Mouse (Mus musculus) heart, postnatal 0 days (tissue): ENCODE measurements around the gene Mvb12b. TPM values are rescaled to one million over a fixed set of nuclear protein-coding genes. Genes with fewer than 3 reads are reported as not detected.

Experiments used
- ATAC-seq: fragments of 200-750 bp; cut with Nextera tagmentation; 2 replicates; pipeline ENCODE4 v1.8.0; 2017; ENCODE audit warnings: low read depth, moderate number of reproducible peaks, moderate library complexity; ENCODE audit not compliant: insufficient read depth
- DNase-seq: peaks from one replicate; pipeline ENCODE4 v3.0.0-alpha.2; 2016; ENCODE audit warnings: low spot score
- H3K27ac ChIP-seq: fragments of 300-500 bp; sonication (generic); 2 replicates; pipeline ENCODE4 v1.5.1; 2014; ENCODE audit warnings: low read depth, mild to moderate bottlenecking
- H3K27me3 ChIP-seq: fragments of 300-500 bp; sonication (generic); 2 replicates; pipeline ENCODE4 v1.6.1; 2014; ENCODE audit warnings: low read length, mixed read lengths; ENCODE audit not compliant: control insufficient read depth, insufficient read depth
- H3K36me3 ChIP-seq: fragments of 300-500 bp; sonication (generic); replicated peaks from 2 replicates; pipeline ENCODE4 v1.6.1; 2014; ENCODE audit warnings: low read length, mixed read lengths; ENCODE audit not compliant: control insufficient read depth, insufficient read depth
- H3K4me1 ChIP-seq: fragments of 300-500 bp; sonication (generic); 2 replicates; pipeline ENCODE4 v1.6.1; 2014; ENCODE audit warnings: antibody characterized with exemption; ENCODE audit not compliant: control insufficient read depth, insufficient read depth
- H3K4me2 ChIP-seq: fragments of 300-500 bp; sonication (generic); 2 replicates; pipeline ENCODE4 v1.6.1; 2014; ENCODE audit warnings: low read depth, mild to moderate bottlenecking, low read length, moderate library complexity
- H3K4me3 ChIP-seq: fragments of 300-500 bp; sonication (generic); 2 replicates; pipeline ENCODE4 v1.5.1; 2014; ENCODE audit warnings: low read depth, low read length
- H3K9ac ChIP-seq: fragments of 300-500 bp; sonication (generic); replicated peaks from 2 replicates; pipeline ENCODE4 v1.6.1; 2014; ENCODE audit warnings: low read depth, low read length, mixed read lengths
- H3K9me3 ChIP-seq: fragments of 300-500 bp; sonication (generic); replicated peaks from 2 replicates; pipeline ENCODE4 v1.6.1; 2016; ENCODE audit warnings: low read length; ENCODE audit not compliant: control insufficient read depth
- CTCF ChIP-seq: IDR thresholded peaks from 2 replicates; pipeline ENCODE4 v1.5.1; 2016; ENCODE audit warnings: antibody characterized with exemption, control low read depth, low read depth
- EP300 ChIP-seq: IDR thresholded peaks from 2 replicates; pipeline ENCODE4 v1.6.1; 2016; ENCODE audit warnings: antibody characterized with exemption, low read depth
- WGBS: fragments of 180-500 bp; shearing (Covaris S2); extraction: QIAGEN DNeasy Blood & Tissue Kit; methylation state at CpG from one replicate; pipeline ENCODE4 v1.1.7; 2014; 5-methylcytosine and 5-hydroxymethylcytosine counted together
- polyA plus RNA-seq: library from polyadenylated mRNA; unstranded; fragments of >200 nt; fragmentation: Nextera tagmentation; extraction: Ambion mirVana; gene quantifications from 2 replicates; pipeline ENCODE4 v1.2.1, GENCODE M21; 2015
- total RNA-seq: library from RNA; depleted of rRNA; stranded (reverse); fragments of >200 nt; gene quantifications from 2 replicates; pipeline ENCODE4 v1.2.3, GENCODE M21; 2014; ENCODE audit warnings: low replicate concordance

Gene Mvb12b
- total and polyA plus RNA-seq, 2 experiments from 2014 or later: 8.7 to 38.7 TPM

GRCm38 (mm10) chr2:33843642-33844041, 44.1 kb downstream of the Mvb12b start:
- peaks cover under 1% of the 10 kb centered on the region; the same call in 1 of the 2 replicates for H3K36me3 ChIP-seq
- no peak overlapping the region for H3K9ac ChIP-seq
- ATAC-seq (peak; percentile 39; the same call in 1 of the 2 replicates), DNase-seq (no peak)
- 26% methylated on average over 2 of the region's 2 CpGs for WGBS
- H3K27ac ChIP-seq: no peak overlapping the region
- H3K9me3 ChIP-seq: no peaks in the 10 kb centered on the region
- no peak overlapping the region for H3K4me2 ChIP-seq
- no peak overlapping the region for H3K4me3 ChIP-seq
- no peaks in the 10 kb centered on the region for H3K27me3 ChIP-seq
- H3K4me1 ChIP-seq: peaks cover 19% of the 10 kb centered on the region
- TF ChIP-seq CTCF (no peak), EP300 (no peak)

GRCm38 (mm10) chr2:33842983-33843577, 44.7 kb downstream of the Mvb12b start:
- H3K27ac ChIP-seq: no peak overlapping the region
- no peaks in the 10 kb centered on the region for H3K9me3 ChIP-seq

GRCm38 (mm10) chr2:33841980-33842379, 45.8 kb downstream of the Mvb12b start:
- 84% methylated on average over 4 of the region's 4 CpGs for WGBS
- Histone ChIP-seq H3K36me3 (peaks cover 4% of the 10 kb centered on the region; the same call in 1 of the 2 replicates), H3K9me3 (no peaks in the 10 kb centered on the region), H3K4me3 (no peak overlapping the region), H3K9ac (no peak overlapping the region), H3K27ac (no peak overlapping the region), H3K4me2 (no peak overlapping the region), H3K4me1 (peaks cover 16% of the 10 kb centered on the region), H3K27me3 (no peaks in the 10 kb centered on the region)
- DNase-seq (no peak), ATAC-seq (no peak)
- TF ChIP-seq EP300 (no peak), CTCF (no peak)

More at GRCm38 (mm10) chr2:33842983-33843577, 44.7 kb downstream of the Mvb12b start:
- DNase-seq (no peak), ATAC-seq (peak; percentile 60; the same call in 1 of the 2 replicates)
- 61% methylated on average over 2 of the region's 2 CpGs for WGBS
- H3K4me3 ChIP-seq: no peak overlapping the region
- no peaks in the 10 kb centered on the region for H3K27me3 ChIP-seq
- H3K9ac ChIP-seq: no peak overlapping the region
- TF ChIP-seq CTCF (no peak), EP300 (no peak)
- H3K36me3 ChIP-seq: peaks cover 4% of the 10 kb centered on the region; the same call in 1 of the 2 replicates
- H3K4me1 ChIP-seq: peaks cover 16% of the 10 kb centered on the region
- H3K4me2 ChIP-seq: no peak overlapping the region

GRCm38 (mm10) chr2:33840483-33840882, 47.3 kb downstream of the Mvb12b start:
- Histone ChIP-seq H3K9me3 (no peaks in the 10 kb centered on the region), H3K4me2 (no peak overlapping the region), H3K27me3 (no peaks in the 10 kb centered on the region), H3K36me3 (peaks cover 4% of the 10 kb centered on the region; the same call in 1 of the 2 replicates), H3K4me3 (no peak overlapping the region), H3K9ac (no peak overlapping the region), H3K27ac (no peak overlapping the region), H3K4me1 (peaks cover 16% of the 10 kb centered on the region)
- ATAC-seq: no peak
- 82% methylated on average over 3 of the region's 3 CpGs for WGBS
- TF ChIP-seq CTCF: no peak
- no peak for TF ChIP-seq EP300
- no peak for DNase-seq

GRCm38 (mm10) chr2:33839252-33839651, 48.5 kb downstream of the Mvb12b start:
- no peak overlapping the region for H3K4me3 ChIP-seq
- peaks cover 4% of the 10 kb centered on the region; the same call in 1 of the 2 replicates for H3K36me3 ChIP-seq
- H3K27ac ChIP-seq: no peak overlapping the region
- H3K4me1 ChIP-seq: peaks cover 15% of the 10 kb centered on the region
- no peaks in the 10 kb centered on the region for H3K27me3 ChIP-seq
- H3K4me2 ChIP-seq: no peak overlapping the region
- H3K9me3 ChIP-seq: no peaks in the 10 kb centered on the region
- no peak overlapping the region for H3K9ac ChIP-seq
- no peak for TF ChIP-seq EP300
- TF ChIP-seq CTCF: no peak
- DNase-seq (no peak), ATAC-seq (no peak)

- no peak for DNase-seq
- TF ChIP-seq CTCF: no peak
- TF ChIP-seq EP300: no peak
- H3K27me3 ChIP-seq: no peaks in the 10 kb centered on the region
These were observed 50.4 kb downstream of the Mvb12b start for GRCm38 (mm10) chr2:33837297-33837696.

More at GRCm38 (mm10) chr2:33837297-33837696, 50.4 kb downstream of the Mvb12b start:
- no peak overlapping the region for H3K9ac ChIP-seq
- ATAC-seq: no peak
- H3K9me3 ChIP-seq: no peaks in the 10 kb centered on the region
- no peak overlapping the region for H3K4me3 ChIP-seq
- peaks cover 4% of the 10 kb centered on the region; the same call in 1 of the 2 replicates for H3K36me3 ChIP-seq
- no peak overlapping the region for H3K4me2 ChIP-seq
- WGBS: 88% methylated on average over 6 of the region's 6 CpGs
- no peak overlapping the region for H3K27ac ChIP-seq
- no peaks in the 10 kb centered on the region for H3K4me1 ChIP-seq
